Mouse (Mus musculus) kidney, adult 2 months (tissue): ENCODE measurements around the gene Rasa2.

Experiments
- CTCF ChIP-seq: fragments of 200-500 bp; conservative IDR thresholded peaks from 2 replicates; pipeline ENCODE4 v1.5.1; 2011; ENCODE audit warnings: low read depth, mild to moderate bottlenecking, control low read depth, low read length, moderate library complexity, mixed read lengths; ENCODE audit not compliant: insufficient read depth, insufficient read length
- POLR2A ChIP-seq: fragments of 200-500 bp; IDR thresholded peaks from one replicate; pipeline ENCODE4 v1.6.1; 2011; ENCODE audit warnings: low read depth, low read length, control low read depth

DNA sequence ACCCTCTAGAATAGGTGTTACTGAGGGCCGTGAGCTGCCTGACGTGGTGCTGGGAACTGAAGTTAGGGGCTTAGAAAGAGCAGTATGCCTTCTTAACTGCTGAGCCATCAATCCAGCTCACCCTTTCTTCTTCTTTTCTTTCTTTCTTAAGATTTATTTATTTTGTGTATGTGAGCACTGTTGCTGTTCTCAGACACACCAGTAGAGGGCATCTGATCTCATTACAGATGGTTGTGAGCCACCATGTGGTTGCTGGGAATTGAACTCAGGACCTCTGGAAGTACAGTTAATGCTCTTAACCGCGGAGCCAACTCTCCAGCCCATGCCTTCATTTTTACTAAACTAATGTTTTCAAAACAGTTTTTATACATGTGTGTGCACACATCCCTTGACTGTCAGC, 67.9 kb downstream of the Rasa2 start:
- 0 out of 2 replicates have a peak, but pooled peaks have one; percentile 3 for TF ChIP-seq CTCF
- TF ChIP-seq POLR2A: no peak
